Mouse (Mus musculus): ENCODE results near the gene Cplx3.

- TF ChIP-seq GATA1 (IDR thresholded peaks at IDR 0.05; ENCODE audit: borderline replicate concordance, low read length) (no peak), FLI1 (IDR thresholded peaks at IDR 0.05; ENCODE audit: low read length) (no peak)
Measured at GRCm38 (mm10) chr9:57627191-57627590, 21.1 kb upstream of the Cplx3 start.

All from megakaryocyte, embryonic 14.5 days (primary cell).